8 mouse cellular contexts compared by ENCODE assay signal in genomic region chr3:82047100-82047753, GRCm38 (mm10). TPM values are rescaled to one million over a fixed set of nuclear protein-coding genes. Genes with fewer than 3 reads are reported as not detected.
DNase-seq lines count a peak whose midpoint lies in the region; ATAC-seq and TF ChIP-seq lines count a peak whose summit lies in the region.

No protein-coding gene starts in this region.

- no peaks in the 10 kb centered on the region for H3K36me3 ChIP-seq in CH12.LX (replicated peaks in 1 of 2; ENCODE audit: control insufficient read depth in 1 of 2, insufficient read depth in 1 of 2, low read length in 1 of 2)
- H3K36me3 ChIP-seq in forebrain, embryonic 12.5 days (replicated peaks): no peaks in the 10 kb centered on the region
- no peaks in the 10 kb centered on the region for H3K36me3 ChIP-seq in neural tube, embryonic 14.5 days (ENCODE audit: control insufficient read depth, insufficient read depth, low read length)

- TF ChIP-seq POLR2A in CH12.LX (IDR thresholded peaks at IDR 0.05; ENCODE audit: low read depth, low read length): no peak

- 28% methylated on average over 8 of the region's 8 CpGs for whole genome bisulfite sequencing in forebrain, embryonic 12.5 days
- WGBS in neural tube, embryonic 14.5 days: 33% methylated on average over 8 of the region's 8 CpGs

- no peaks in the 10 kb centered on the region for H3K4me1 ChIP-seq in CH12.LX (ENCODE audit: control insufficient read depth in 1 of 2, insufficient read depth in 2 of 2)
- H3K4me1 ChIP-seq in forebrain, embryonic 12.5 days: peaks cover 6% of the 10 kb centered on the region; the same call in 1 of the 2 replicates
- no peaks in the 10 kb centered on the region for H3K4me1 ChIP-seq in neural tube, embryonic 14.5 days (ENCODE audit: control insufficient read depth, insufficient read depth, low read length)

- ATAC-seq in forebrain, embryonic 12.5 days (ENCODE audit: low FRiP score): 0 out of 2 replicates have a peak, but pooled peaks have one; percentile 69
- ATAC-seq in neural tube, embryonic 14.5 days (ENCODE audit: low read depth): peak; percentile 77

- no peak overlapping the region for H3K4me3 ChIP-seq in CH12.LX (replicated peaks in 1 of 3; ENCODE audit: low read depth in 2 of 3, low read length in 2 of 3, poor library complexity in 1 of 3)
- no peak overlapping the region for H3K4me3 ChIP-seq in forebrain, embryonic 12.5 days (replicated peaks)
- H3K4me3 ChIP-seq in neural tube, embryonic 14.5 days (ENCODE audit: low read depth, low read length): no peak overlapping the region

- dilution Hi-C loops in CH12.LX (cut with MboI; ENCODE audit: extremely low pct_ligation_motif_present, extremely low pct_unique_long_range_greater_than_20kb, low sequenced_read_pairs): no loop called here

- peak; percentile 58 to 60 for DNase-seq in left cerebral cortex, adult 18-20 months (ENCODE audit: low spot score in 2 of 2)
- DNase-seq in left cerebral cortex, adult 9 months (ENCODE audit: low spot score in 2 of 2): no peak
- DNase-seq in CH12.LX (ENCODE audit: extremely low read depth): peak; percentile 17
- peak; percentile 67 for DNase-seq in adrenal gland, postnatal 10 days
- DNase-seq in kidney, postnatal 25 days: peak; percentile 62 to 68
- no peak for DNase-seq in spleen, postnatal 36 days (ENCODE audit: low spot score in 2 of 2)

- in situ Hi-C loops in CH12.LX (cut with MboI; ENCODE audit: low pct_ligation_motif_present, low pct_unique_long_range_greater_than_20kb, low sequenced_read_pairs): loop anchor here (25.0 kb wide), 1 partner anchor 290 kb away; no protein-coding TSS in a partner anchor

- peak; percentile 80 for TF ChIP-seq RAD21 in CH12.LX (IDR thresholded peaks at IDR 0.05; ENCODE audit: low read depth, low read length)

- H3K79me2 ChIP-seq in CH12.LX (replicated peaks; ENCODE audit: control insufficient read depth, extremely low read depth, insufficient read depth, poor library complexity, severe bottlenecking): no peaks in the 10 kb centered on the region

- H3K27ac ChIP-seq in CH12.LX (ENCODE audit: insufficient read depth, low read depth): no peak overlapping the region
- H3K27ac ChIP-seq in forebrain, embryonic 12.5 days: no peak overlapping the region
- no peak overlapping the region for H3K27ac ChIP-seq in neural tube, embryonic 14.5 days (ENCODE audit: low read depth, low read length)

- TF ChIP-seq EP300 in CH12.LX (IDR thresholded peaks at IDR 0.05; ENCODE audit: low read length): no peak

- TF ChIP-seq CTCF in CH12.LX (conservative IDR thresholded peaks at IDR 0.05 in 1 of 2, IDR thresholded peaks at IDR 0.05 in 1 of 2; ENCODE audit: low read depth in 2 of 2, low read length in 2 of 2): peak; percentile 16 to 76; a peak in 3 of 4 replicates

- no peaks in the 10 kb centered on the region for H3K27me3 ChIP-seq in CH12.LX (replicated peaks)
- H3K27me3 ChIP-seq in forebrain, embryonic 12.5 days: no peaks in the 10 kb centered on the region
- no peaks in the 10 kb centered on the region for H3K27me3 ChIP-seq in neural tube, embryonic 14.5 days (ENCODE audit: control insufficient read depth, insufficient read depth, low read length)

- H3K9me3 ChIP-seq in CH12.LX (replicated peaks; ENCODE audit: low read length): no peaks in the 10 kb centered on the region
- H3K9me3 ChIP-seq in forebrain, embryonic 12.5 days: no peaks in the 10 kb centered on the region
- no peaks in the 10 kb centered on the region for H3K9me3 ChIP-seq in neural tube, embryonic 14.5 days (ENCODE audit: control insufficient read depth, low read length)

- H3K4me2 ChIP-seq in CH12.LX (ENCODE audit: insufficient read depth, low read depth, poor library complexity, severe bottlenecking): no peak overlapping the region
- H3K4me2 ChIP-seq in forebrain, embryonic 12.5 days: no peak overlapping the region
- H3K4me2 ChIP-seq in neural tube, embryonic 14.5 days (ENCODE audit: low read depth, low read length): no peak overlapping the region

- H3K9ac ChIP-seq in CH12.LX (ENCODE audit: insufficient read depth, low read depth): no peak overlapping the region
- H3K9ac ChIP-seq in forebrain, embryonic 12.5 days: no peak overlapping the region
- H3K9ac ChIP-seq in neural tube, embryonic 14.5 days (replicated peaks; ENCODE audit: low read depth, low read length): no peak overlapping the region

TF ChIP-seq in CH12.LX, 34 proteins besides CTCF, POLR2A, EP300 and RAD21:
- TF ChIP-seq MYC (IDR thresholded peaks at IDR 0.05; ENCODE audit: low read depth, low read length): no peak
- 0 out of 2 replicates have a peak, but pooled peaks have one; percentile 4 for TF ChIP-seq ZC3H11A (IDR thresholded peaks at IDR 0.05; ENCODE audit: low read depth, low read length)
- TF ChIP-seq ZKSCAN1 (IDR thresholded peaks at IDR 0.05; ENCODE audit: borderline replicate concordance, low read depth, low read length): peak; percentile 44; the same call in 1 of the 2 replicates
- TF ChIP-seq ELF1 (IDR thresholded peaks at IDR 0.05; ENCODE audit: low read depth, low read length): 0 out of 2 replicates have a peak, but pooled peaks have one; percentile 15
- peak; percentile 58 for TF ChIP-seq SMC3 (IDR thresholded peaks at IDR 0.05; ENCODE audit: low read depth, low read length)
- no peak for TF ChIP-seq NRF1 (IDR thresholded peaks at IDR 0.05; ENCODE audit: low read depth, low read length)
- no peak for TF ChIP-seq POLR2AphosphoS2 (IDR thresholded peaks at IDR 0.05; ENCODE audit: low read depth, low read length)
- TF ChIP-seq MAFK (IDR thresholded peaks at IDR 0.05; ENCODE audit: insufficient replicate concordance, low read length): no peak

RNA-seq across cellular contexts. Expression of gene Gucy1b1, which starts 27.3 kb away (rescaled TPM):
- total RNA-seq in left cerebral cortex, adult 18-20 months (2021): 100 to 1,000 TPM; 169 to 174 TPM
- total RNA-seq in CH12.LX (2012; rRNA removed): not detected in 2 replicates
- total RNA-seq in CH12.LX (2014; rRNA removed): not detected in 2 replicates
- not detected in 2 replicates for polyA plus RNA-seq in CH12.LX (2012; ENCODE audit: insufficient read length, low read depth)
- total RNA-seq in adrenal gland, postnatal 10 days (2021): 10 to 100 TPM; 15.5 to 17.1 TPM
- 12.1 and 12.6 TPM in 2 replicates for polyA plus RNA-seq in forebrain, embryonic 12.5 days (2016; fragmentation: Nextera tagmentation; extraction: Ambion mirVana)
- 38.5 and 47.5 TPM in 2 replicates for polyA plus RNA-seq in neural tube, embryonic 14.5 days (2014; fragmentation: Nextera tagmentation; extraction: Ambion mirVana)

Comparison
In these comparisons a context has a peak if more than half of its experiments do, and no peak if none do; other contexts are left out.
1. DNase-seq: peak in left cerebral cortex, adult 18-20 months (2 of 2), CH12.LX (single experiment), adrenal gland, postnatal 10 days (single experiment) and kidney, postnatal 25 days (2 of 2); none in left cerebral cortex, adult 9 months (0 of 2) and spleen, postnatal 36 days (0 of 2).
2. RNA of gene Gucy1b1, which starts 27.3 kb away (total RNA-seq): 169 to 174 TPM in left cerebral cortex, adult 18-20 months and 15.5 to 17.1 TPM in adrenal gland, postnatal 10 days; not detected in CH12.LX; every median in the first group is over 10 times any median in the second.